Mouse (Mus musculus) CD4-positive, CD25-positive, alpha-beta regulatory T cell, adult 4 months (primary cell): ENCODE data around the gene Trim58. TPM values are rescaled to one million over a fixed set of nuclear protein-coding genes. Genes with fewer than 3 reads are reported as not detected.

Experiments
- ATAC-seq: one replicate; pipeline ENCODE4 v1.8.0; 2017
- polyA plus RNA-seq, 2 experiments: library from polyadenylated mRNA; unstranded; fragments of 100-300 nt; shearing (Covaris generic); gene quantifications; one replicate each; pipeline ENCODE4 v1.2.1; 2017

Gene Trim58
- polyA plus RNA-seq: not detected

DNA sequence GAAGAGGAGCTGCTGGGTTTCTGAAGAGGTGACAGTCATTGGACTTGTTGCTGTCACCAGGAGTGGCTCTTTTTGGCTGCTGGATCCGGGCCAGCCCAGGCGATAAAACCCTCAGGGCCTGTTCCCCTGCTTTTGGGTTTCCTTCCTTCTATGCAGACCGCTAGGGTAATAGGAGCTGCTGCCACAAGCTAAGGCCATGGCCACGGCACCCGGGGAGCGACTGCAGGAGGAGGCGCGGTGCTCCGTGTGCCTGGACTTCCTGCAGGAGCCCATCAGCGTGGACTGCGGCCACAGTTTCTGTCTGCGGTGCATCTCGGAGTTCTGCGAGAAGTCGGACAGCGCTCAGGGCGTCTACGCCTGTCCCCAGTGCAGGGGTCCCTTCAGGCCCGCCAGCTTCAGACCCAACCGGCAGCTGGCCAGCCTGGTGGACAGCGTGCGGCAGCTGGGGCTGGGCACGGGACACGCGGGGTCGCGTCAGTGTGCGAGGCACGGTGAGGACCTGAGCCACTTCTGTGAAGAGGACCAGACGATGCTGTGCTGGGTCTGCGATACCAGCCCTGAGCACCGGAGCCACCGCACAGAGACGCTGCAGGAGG is at the start of gene Trim58:
TSS of gene Trim58 (plus strand) at position 194 of the 596 bp plus-strand sequence.
- no peak for ATAC-seq

DNA sequence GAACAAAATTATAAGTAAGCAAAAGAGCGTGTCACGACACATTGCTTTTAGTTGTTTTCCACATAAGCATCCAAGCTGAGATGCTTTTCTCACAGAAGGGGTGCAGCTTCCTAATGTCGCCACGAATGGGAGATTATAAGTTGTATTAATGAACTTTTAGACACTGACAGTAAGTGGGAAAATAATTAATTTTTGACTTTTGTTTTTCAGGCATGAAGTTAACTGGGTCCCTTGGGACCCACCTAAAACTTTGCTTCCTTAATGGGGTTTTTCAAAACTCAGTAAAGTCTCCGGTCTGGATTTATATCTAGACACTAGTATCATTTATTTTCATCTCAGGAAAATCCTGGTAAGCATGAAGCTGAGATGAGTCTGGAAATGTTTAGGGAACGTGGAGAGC is 45.5 kb upstream of the Trim58 start, which contains the start of gene Olfr324:
TSS of gene Olfr324 (plus strand) at position 301 of the 400 bp plus-strand sequence.
- ATAC-seq: no peak

DNA sequence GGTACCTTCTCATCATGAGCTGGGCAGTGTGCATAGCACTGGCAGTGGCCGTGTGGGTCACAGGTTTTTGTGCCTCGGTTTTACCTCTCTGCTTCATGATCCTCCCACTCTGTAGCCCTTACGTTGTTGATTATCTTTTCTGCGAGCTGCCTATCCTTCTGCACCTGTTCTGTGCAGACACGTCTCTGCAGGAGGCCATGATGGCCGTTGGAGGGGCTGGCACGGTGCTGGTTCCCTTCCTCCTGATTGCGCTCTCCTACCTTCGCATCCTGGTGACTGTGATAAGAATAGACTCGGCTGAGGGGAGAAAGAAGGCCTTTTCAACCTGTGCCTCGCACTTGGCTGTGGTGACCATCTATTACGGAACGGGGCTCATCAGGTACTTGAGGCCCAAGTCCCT is 42.4 kb upstream of the Trim58 start:
- no peak for ATAC-seq

DNA sequence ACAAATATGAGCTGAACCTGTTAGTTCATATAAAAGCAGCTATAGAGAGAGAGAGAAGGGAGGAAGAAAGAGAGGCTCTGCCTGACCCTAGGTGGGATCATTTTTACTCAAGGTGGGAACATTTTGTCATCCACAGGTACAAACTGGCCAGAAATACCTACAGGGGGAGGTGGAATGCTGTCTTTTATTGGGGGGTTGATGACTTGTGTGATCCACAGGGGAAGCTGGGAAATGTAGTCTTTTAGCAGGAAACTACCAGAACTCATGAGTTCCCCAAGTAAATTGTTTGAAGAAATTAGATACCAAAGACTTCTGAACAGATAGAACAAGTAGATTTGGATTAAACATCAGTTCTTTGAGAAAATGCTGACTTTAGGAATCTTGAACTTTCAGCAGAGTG is 38.2 kb upstream of the Trim58 start:
- no peak for ATAC-seq

DNA sequence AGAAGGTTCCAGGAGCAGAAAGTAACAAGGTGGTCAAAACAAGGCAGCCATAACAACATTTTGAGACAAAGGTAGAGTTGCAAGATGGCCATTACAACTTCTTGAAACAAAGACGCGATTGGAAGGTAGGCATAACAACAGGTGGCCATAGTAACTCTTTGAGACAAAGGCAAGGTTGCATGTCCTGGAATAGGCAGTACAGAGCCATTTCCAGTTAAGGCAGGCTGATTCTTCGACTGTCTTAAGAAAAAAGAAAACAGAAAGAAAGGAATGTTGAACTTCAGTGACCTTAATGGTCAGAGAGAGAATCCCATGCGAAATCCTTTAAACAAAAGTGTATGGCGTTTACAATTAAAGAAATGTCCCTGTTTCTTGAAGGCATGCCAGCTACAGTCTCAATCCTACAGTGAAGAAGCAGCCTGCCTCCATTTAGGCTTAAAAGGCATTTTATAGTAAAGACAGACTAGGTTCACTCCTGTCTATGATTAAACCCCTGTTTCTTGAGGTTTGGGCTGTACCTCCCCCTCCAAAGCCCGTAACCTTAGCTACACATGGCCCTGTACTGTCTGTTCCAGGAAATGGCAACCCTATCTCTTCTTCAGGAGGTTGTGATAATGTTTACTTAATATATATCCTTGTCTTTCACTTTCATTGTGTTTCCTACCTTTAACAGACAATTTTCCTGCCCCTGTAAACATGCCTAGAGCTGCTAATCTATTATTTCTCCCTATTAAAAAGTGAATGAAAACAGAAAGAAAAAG is 37.3 kb upstream of the Trim58 start:
- no peak for ATAC-seq

DNA sequence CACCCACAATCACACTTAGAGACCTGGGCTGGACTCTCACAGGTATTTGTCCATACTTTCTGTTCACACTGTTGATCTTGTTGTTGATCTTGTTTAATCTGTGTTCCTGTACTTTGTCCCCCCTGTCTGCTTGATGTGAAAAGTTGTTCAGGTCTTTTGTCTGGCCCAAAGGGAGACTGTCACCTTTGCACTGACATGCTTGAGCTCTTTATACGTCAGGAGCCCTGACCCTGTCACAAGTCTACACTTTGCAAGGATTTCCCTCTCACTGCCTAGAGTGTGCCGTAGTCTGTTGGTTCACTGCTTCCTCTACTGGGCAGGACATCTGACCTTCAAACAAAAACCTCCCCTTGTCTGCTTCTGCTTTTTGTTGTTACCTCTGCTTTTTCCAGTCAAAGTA is 35.6 kb upstream of the Trim58 start:
- no peak for ATAC-seq

DNA sequence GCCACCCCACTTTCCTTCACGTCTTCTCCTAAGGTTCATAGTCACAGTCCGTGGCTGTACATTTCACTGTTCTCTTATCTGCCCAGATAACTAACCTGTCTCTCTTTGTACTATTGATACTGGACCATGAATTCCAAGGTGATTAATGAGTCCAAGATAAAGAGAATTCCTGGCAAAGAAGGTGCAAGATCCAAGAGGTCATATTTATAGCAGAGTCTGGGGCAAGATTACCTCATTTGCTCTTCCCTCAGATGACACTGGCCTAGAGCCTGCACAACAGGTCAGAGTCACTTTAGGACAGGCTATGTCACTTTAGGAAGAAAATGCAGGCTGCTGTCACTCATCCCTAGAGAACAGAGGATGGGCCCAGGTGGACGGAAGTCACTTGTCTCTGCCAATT is 35.0 kb upstream of the Trim58 start:
- no peak for ATAC-seq

DNA sequence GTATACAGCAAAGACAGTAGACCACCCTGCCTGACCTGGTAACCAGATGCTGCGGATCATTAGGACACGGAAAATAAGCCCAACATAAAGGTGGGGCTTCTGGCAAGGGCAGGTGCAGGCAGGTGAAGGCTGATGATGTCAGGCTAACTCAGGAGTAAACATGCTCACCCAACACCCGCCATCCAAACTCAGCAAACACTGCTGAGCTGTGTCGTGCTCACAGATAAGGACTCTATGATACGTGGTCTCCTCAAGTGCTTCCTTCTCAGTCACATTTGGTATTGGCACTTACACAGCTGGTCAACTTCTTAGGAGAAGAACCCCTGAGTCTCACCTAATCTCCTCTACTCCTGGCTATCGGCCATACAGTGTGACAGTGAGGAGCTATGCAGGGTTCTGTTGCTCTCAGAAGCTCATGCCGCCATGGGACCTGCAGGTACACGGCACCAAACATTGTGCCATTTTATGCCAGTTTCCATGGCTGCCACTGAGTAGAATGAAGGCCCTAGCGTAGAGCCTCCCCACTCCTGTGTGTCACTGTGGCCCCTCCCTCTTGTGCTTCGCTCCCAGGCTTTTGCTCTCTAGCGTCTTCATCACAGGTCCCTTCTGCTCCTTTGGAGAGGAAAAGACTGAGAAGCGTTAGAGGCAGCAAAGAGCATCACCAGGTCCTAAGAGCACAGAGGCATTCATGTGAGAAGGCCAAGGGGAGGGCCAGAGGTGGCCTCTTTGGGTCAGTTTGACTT is 33.9 kb upstream of the Trim58 start:
- no peak for ATAC-seq

DNA sequence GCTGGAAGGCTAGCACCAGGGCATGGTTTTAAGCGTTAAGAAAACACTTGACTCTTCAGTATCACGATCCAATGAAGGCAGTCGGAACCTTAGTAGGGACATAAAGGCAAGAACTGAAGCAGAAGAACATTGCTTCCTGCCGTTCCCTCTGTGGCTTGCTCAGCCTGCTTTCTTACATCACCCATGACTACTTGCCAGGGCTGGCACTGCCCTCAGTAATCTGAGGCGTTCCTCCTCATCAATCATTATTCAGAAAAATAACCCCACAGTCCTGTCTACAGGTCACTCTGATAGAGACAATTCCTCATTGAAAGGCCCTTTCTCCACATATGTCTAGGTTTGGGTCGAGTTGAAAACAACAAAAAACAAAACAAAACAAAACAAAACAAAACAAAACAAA is 33.2 kb upstream of the Trim58 start:
- ATAC-seq: no peak

DNA sequence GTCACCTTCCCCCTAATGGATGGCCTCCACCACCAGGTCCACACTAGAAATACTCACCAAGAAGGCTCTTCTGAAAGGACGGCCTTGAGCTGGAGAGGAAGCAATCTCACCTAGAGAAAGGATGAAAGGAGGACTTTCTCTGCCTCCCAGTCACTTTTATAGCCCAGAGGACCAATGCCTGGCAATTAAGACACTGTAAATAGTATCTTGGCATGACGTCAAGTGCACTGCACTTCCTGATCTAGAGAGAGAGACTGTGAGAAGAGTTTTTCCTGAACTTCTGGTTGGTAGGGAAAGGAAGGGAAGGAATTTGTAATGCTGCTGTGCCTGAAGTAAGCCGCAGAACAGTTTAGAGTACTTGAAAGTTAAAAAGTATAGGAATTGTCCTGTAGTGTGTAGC is 26.9 kb upstream of the Trim58 start:
- no peak for ATAC-seq

DNA sequence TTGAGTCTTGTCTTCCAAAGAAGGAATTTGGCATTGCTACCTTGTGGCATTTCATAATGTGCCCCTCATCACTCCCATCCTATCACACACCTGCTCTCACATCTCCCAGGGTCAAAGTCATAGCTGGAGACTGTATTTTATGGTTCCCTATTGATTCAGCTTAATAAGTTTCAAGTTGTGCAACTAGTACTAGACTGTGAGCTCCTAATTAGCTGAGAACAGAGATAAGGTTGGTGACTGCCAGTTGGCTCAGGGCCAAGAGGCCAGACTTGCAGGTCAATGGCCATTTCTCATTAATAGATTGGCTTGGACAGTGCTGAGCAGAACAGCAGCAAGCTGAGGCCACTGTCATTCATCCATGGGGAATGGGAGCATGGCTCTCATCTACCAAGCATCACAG is 25.7 kb upstream of the Trim58 start:
- no peak for ATAC-seq

DNA sequence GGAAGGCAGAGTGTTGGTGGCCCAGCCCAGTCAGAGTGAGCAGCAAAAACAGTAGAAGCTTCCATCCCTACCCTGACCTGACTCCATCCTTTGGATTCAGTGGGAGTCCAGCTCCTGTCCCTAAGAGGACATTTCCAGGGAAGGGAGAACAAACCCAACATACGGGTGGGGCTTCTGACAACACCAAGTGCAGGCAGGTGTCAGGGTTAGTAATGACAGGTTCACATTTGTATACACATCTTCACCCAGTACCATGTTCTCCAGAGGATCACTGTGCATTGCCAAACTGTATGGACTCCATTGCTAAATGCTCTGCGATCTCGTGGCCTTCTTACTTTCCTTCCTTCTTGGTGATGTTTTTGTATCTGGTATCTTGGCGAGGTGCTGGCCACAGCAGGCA is 24.3 kb upstream of the Trim58 start, which contains the start of gene 2210407C18Rik:
TSS of gene 2210407C18Rik (minus strand) at position 101 of the 400 bp plus-strand sequence.
- ATAC-seq: no peak

DNA sequence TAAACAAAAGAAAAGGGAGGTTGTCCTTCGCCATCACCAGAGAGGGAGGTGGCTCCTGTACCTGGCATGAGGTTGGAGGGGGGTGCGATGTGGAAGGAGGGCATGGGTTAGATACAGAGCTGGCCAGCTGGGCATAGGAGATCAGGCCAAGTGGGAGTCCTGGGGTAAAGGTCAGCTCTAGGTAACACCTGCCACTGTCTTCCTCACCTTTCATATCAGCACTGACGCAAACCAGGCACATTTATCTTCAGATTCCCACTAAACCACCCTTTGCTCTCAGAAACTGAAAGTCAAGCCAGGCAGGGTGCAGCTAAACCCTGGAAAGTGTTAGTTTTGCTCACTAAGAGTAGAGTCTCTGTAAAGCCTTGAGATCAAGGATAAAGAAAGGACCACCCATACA is 21.9 kb upstream of the Trim58 start:
- ATAC-seq: no peak

DNA sequence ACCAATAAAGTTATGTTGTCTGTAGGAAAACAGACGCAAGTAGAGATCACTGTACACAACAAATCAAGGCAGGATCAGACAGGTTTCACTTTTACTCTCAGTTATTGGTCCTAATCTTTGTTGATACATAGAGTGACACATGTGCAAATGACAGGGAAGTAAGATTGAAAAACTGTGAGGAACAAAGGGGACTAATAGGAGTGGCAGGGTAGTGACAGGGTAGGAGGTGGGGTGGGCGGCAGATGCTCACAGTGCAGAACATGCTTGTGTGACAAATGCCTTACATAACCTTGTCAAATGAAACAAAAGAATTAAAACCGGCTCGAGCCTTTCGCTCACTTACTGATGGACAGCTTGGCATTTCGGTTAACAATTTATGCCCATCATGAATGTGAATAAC is 21.5 kb upstream of the Trim58 start:
- ATAC-seq: no peak

DNA sequence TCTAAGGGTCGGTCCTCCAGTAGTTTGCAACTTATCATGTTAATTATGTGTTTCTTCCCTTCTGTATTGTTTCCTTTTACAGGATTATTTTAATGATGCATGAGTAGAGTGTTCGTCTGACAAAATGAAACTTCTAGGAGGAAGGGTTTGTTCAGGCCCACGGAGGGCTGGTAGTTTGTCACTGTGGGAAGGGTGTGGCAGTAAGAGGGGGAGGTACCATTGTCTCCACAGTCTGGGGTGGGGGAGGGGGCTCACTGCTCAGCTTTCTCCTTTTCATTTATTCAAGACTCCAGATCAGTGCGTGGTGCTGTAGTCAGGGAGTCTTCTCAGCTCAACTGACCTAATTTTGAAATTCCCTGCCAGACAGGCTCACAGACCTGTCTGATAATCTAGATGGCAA is 14.1 kb upstream of the Trim58 start:
- ATAC-seq: no peak

DNA sequence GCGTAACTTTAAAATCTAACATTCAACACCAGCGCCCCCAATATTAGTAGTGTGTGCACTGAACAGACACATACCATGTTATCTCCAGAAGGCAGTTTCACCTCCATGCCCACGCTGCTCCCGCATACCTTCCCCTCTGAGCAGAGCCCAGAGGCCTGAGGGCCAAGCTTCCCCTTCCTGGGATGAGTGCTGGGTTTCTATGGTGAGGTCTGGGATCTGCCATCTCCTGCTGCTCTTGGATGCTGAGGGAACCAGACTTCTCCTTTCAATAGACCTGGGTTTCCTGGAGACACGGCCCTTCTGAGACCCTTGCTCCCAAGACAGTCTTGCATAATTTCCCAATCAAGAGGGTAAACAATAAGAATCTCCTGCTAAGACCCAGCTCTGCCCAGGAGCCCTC is 9.9 kb upstream of the Trim58 start, which contains the start of gene Olfr323:
TSS of gene Olfr323 (minus strand) at position 101 of the 400 bp plus-strand sequence.
- ATAC-seq: no peak

DNA sequence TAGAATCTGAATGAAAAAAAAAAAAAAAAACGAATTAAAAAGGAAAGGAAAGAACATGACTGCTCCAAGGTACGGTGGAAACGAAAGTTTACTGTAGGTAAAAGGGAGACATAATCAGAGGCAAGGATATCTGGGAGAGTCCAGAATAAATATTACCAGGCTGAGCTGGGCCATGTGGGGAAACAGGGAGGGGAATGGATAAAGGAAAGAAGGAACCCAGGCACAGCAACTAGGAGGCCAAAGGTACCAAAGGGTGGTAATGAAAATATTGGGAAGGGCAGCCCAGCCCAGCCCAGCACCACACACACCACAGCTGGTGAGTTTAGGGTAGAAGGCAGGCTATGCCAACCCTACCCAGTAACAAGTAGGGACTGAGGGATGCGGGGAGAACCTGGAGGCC is 5.4 kb upstream of the Trim58 start:
- no peak for ATAC-seq

DNA sequence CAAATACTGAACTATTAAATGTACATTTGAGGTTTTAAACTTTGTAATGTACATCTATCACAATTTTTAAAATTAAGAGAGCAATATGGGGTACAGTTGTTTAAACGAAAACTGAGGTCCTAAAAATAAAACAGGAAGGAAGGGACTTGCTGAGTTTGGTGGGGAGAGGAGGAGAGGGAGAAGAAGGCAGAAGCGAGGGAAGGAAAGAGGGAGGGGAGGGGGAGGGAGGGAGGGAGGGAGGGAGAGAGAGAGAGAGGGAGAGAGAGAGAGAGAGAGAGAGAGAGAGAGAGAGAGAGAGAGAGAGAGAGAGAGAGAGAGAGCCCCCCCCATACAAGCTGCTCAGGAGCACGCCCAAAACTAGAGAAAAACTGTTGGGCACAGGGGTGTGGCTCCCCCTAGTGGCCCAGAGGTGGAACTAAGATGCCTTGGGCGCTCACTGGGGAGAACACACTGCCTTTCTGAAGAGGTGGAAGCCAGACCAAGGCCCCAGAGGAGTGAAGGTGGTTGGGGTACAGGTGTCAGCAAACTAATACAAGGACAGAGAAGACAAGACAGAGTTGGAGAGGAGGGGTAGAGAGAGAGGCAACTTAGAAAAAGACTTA is 3.8 kb upstream of the Trim58 start:
- no peak for ATAC-seq

DNA sequence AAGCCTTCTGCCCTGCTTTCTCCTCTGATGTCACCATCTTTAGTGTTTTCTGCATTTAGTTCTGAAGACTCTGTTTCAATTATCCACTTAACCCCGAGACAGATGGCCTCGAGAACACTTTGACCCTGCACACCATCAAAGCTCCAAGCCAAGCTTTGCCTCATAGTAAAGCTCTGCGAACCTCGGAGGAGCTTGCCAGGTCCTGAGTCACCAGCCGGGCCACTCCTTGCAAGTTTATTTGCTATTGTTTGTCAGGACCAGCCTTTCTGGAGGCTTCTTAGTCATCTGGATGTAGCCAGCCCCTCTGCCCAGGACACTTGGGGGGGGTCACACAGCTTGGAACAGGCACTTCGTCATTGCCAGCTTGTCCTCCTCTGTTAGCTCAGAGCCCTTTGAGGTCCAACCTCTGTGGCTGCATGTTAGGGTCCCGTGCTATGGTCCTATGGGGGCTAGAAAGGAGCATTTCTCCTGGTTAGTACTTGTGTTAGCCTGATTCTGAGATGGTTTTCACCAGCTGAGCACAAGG is 2.0 kb upstream of the Trim58 start:
- no peak for ATAC-seq

DNA sequence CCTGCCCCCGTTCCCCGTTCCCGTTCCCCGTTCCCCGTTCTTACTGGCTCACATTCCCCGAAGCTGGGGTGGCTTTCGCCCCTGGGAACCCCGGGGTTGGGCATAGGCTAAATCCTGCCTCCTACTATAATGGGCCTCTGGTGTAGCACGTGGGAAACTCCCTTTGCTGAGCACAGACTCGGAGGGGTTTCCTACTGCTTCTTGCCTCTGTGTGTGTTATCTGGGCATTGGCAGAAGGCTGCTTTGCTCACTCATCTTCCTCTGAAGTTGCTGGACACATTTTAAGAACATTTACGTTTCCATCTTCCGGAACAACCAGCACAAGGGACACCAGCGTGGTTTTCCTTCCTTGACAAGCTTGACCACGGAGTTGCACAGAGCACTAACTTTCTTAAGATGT is 792 bp downstream of the Trim58 start:
- ATAC-seq: no peak

DNA sequence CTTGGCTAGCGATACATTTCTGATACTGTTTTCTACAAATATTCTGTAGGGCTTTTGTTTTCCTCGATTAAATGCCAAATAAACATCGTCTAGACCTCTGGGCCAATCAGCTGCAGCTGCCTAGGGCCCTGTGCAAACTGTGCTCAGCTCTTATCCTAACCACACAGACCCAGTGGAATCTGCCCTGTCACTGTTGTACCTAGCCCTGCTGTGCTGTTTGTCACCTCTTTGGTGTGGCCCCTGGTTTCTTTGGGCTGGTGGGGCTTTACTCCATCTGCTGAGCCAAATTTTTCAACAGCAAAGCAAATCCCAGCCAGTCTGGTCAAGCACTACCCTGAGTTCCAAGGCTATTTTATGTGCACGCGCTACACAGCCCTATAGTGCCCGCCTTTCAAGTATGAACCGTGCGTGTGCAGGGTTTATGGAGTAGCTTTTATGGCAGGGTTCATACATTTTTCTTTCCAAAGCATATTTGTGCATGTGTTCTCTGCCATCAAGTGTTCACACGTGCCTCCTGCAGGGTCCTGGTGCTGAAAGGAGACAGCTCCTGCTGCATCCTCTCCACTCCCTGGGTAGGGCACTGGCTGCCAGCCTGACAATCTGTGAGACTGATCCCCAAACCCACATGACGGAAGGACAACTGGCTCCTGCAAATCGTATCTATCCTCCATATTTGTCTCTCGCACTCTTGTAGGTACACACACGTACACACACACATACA is 1.5 kb downstream of the Trim58 start:
- ATAC-seq: no peak

DNA sequence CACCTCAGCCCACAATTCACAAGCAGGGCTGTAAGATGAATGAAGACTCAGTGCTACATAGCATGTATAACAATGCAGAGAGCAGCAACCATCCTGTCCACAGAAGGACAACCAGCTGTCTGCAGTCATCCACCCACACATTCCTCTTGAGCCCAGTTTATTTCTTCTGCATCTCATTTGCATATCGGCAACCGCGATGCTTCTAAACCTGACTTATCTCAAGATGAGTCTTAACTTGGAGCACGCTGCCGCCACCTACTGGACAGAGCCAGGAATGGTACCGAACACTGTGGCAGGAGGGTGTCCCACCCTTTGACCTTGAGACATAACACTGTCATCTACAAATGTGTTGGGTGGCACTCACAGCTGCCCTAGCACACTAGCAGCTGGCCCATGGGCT is 3.1 kb downstream of the Trim58 start:
- no peak for ATAC-seq
